Mouse (Mus musculus) Patski (cell line): ENCODE results near the gene Slco1a6. TPM values are rescaled to one million over a fixed set of nuclear protein-coding genes. Genes with fewer than 3 reads are reported as not detected.
"Not testable (repeated sequence)": the region's sequence is repeated elsewhere in the genome, so short reads cannot be mapped to it uniquely, and the experiment has no call there.

Experiments used
- ATAC-seq: fragments of 100-300 bp; one replicate; pipeline ENCODE4 v1.8.0; 2021
- CTCF ChIA-PET: fragments of 350-600 bp; sonication (Branson Sonifier 250); formaldehyde crosslinking; loops from one replicate; lab custom pipeline; 2022; ENCODE audit warnings: inconsistent platforms; lab: Charles Lee
- POLR2A ChIA-PET: fragments of 350-600 bp; sonication (Branson Sonifier 250); formaldehyde crosslinking; loops from one replicate; lab custom pipeline; 2022; ENCODE audit warnings: antibody characterized with exemption, inconsistent platforms; lab: Charles Lee
- DNase-seq: peaks from one replicate; pipeline ENCODE4 v3.0.0-alpha.2; 2011; ENCODE audit warnings: low read depth, low spot score
- H3K27me3 ChIP-seq: fragments of 371-371 bp; one replicate; pipeline ENCODE4 v1.5.1; 2021
- CTCF ChIP-seq: fragments of 100-300 bp; IDR thresholded peaks from one replicate; pipeline ENCODE4 v1.5.1; 2021
- in situ Hi-C: fragments of 300-500 bp; cut with MboI; formaldehyde crosslinking; loops from 3 replicates; pipeline ENCODE4 v1.11.1; 2018; ENCODE audit warnings: low pct_unique_long_range_greater_than_20kb, mixed read lengths
- polyA plus RNA-seq: library from polyadenylated mRNA; unstranded; gene quantifications from one replicate; pipeline ENCODE4 v1.2.3, GENCODE M21; 2021

Slco1a6 gene
- polyA plus RNA-seq, 1 experiment from 2014 or later = 25.1 TPM

- ATAC-seq (no peak), DNase-seq (no peak)
- in situ Hi-C loops = loop anchor here (25.0 kb wide), 1 partner anchor 699 kb away; no protein-coding TSS in a partner anchor
- ChIA-PET CTCF (interaction anchor here (0.8 kb wide), 1 partner anchor 144 kb away, joined by 3 read pairs; no protein-coding TSS in a partner anchor), POLR2A (no interaction called here)
- TF ChIP-seq CTCF = no peak
- no peaks in the 10 kb centered on the region for H3K27me3 ChIP-seq
These were observed 22.4 kb downstream of the Slco1a6 start for GRCm38 (mm10) chr6:142185868-142186415.

GRCm38 (mm10) chr6:142163406-142163805 is 44.9 kb downstream of the Slco1a6 start:
- CTCF ChIA-PET = no interaction called here
- in situ Hi-C loops = loop anchor here (10.0 kb wide), 1 partner anchor 119 kb away; no protein-coding TSS in a partner anchor

GRCm38 (mm10) chr6:142161171-142161570 is 47.1 kb downstream of the Slco1a6 start:
- no peak for ATAC-seq
- in situ Hi-C loops = loop anchor here (10.0 kb wide), 1 partner anchor 116 kb away; no protein-coding TSS in a partner anchor
- POLR2A ChIA-PET = no interaction called here
- H3K27me3 ChIP-seq = no peaks in the 10 kb centered on the region
- CTCF ChIA-PET = no interaction called here
- no peak for TF ChIP-seq CTCF
- DNase-seq = no peak

More at GRCm38 (mm10) chr6:142163406-142163805, 44.9 kb downstream of the Slco1a6 start:
- POLR2A ChIA-PET = no interaction called here
- no peaks in the 10 kb centered on the region for H3K27me3 ChIP-seq
- TF ChIP-seq CTCF = no peak
- DNase-seq (no peak), ATAC-seq (no peak)

- DNase-seq, CTCF ChIA-PET: not testable (repeated sequence)
These were observed 54.2 kb downstream of the Slco1a6 start for GRCm38 (mm10) chr6:142154081-142154480.

GRCm38 (mm10) chr6:142148371-142148770 is 60.0 kb downstream of the Slco1a6 start:
- DNase-seq (no peak), ATAC-seq (no peak)
- ChIA-PET POLR2A (no interaction called here), CTCF (no interaction called here)
- TF ChIP-seq CTCF = no peak
- no peaks in the 10 kb centered on the region for H3K27me3 ChIP-seq
- in situ Hi-C loops = no loop called here

More at GRCm38 (mm10) chr6:142154081-142154480, 54.2 kb downstream of the Slco1a6 start:
- in situ Hi-C loops, H3K27me3 ChIP-seq, ATAC-seq, POLR2A ChIA-PET: not testable (repeated sequence)

GRCm38 (mm10) chr6:142111667-142112305 is 96.5 kb downstream of the Slco1a6 start:
- in situ Hi-C loops = no loop called here
- DNase-seq = no peak
- no peaks in the 10 kb centered on the region for H3K27me3 ChIP-seq
- no peak for ATAC-seq
- ChIA-PET CTCF (no interaction called here), POLR2A (no interaction called here)
- no peak for TF ChIP-seq CTCF

- POLR2A ChIA-PET = no interaction called here
- no peak for DNase-seq
- no peak for TF ChIP-seq CTCF
- in situ Hi-C loops = no loop called here
- ATAC-seq = no peak
- no peaks in the 10 kb centered on the region for H3K27me3 ChIP-seq
- CTCF ChIA-PET = no interaction called here
These were observed 117.2 kb downstream of the Slco1a6 start for GRCm38 (mm10) chr6:142091126-142091525.

GRCm38 (mm10) chr6:142058281-142058680 is 150.0 kb downstream of the Slco1a6 start:
- in situ Hi-C loops, DNase-seq, ATAC-seq, H3K27me3 ChIP-seq, POLR2A ChIA-PET: not testable (repeated sequence)
- CTCF ChIA-PET = interaction anchor here (1.0 kb wide), 1 partner anchor 14 kb away, joined by 3 read pairs; no protein-coding TSS in a partner anchor

GRCm38 (mm10) chr6:142047689-142048088 is 160.6 kb downstream of the Slco1a6 start:
- H3K27me3 ChIP-seq = no peaks in the 10 kb centered on the region
- DNase-seq = no peak
- in situ Hi-C loops = loop anchor here (10.0 to 25.0 kb wide), 6 partner anchors 117 to 1335 kb away; partner anchors contain the start of gene Pyroxd1
- no peak for ATAC-seq
- ChIA-PET CTCF (interaction anchor here (1.0 to 1.6 kb wide), 2 partner anchors 9 to 278 kb away, joined by 3 read pairs; no protein-coding TSS in a partner anchor), POLR2A (interaction anchor here (0.8 kb wide), 1 partner anchor 8 kb away, joined by 3 read pairs; no protein-coding TSS in a partner anchor)
- no peak for TF ChIP-seq CTCF

GRCm38 (mm10) chr6:142045746-142046145 is 162.6 kb downstream of the Slco1a6 start:
- ChIA-PET POLR2A (no interaction called here), CTCF (no interaction called here)
- ATAC-seq (no peak), DNase-seq (no peak)
- H3K27me3 ChIP-seq = no peaks in the 10 kb centered on the region
- TF ChIP-seq CTCF = no peak
- in situ Hi-C loops = loop anchor here (10.0 to 25.0 kb wide), 6 partner anchors 119 to 1333 kb away; partner anchors contain the start of gene Pyroxd1

GRCm38 (mm10) chr6:142041896-142042295 is 166.4 kb downstream of the Slco1a6 start:
- no peak for TF ChIP-seq CTCF
- ATAC-seq (peak; percentile 59), DNase-seq (peak; percentile 39)
- H3K27me3 ChIP-seq = no peaks in the 10 kb centered on the region
- CTCF ChIA-PET = interaction anchor here (1.0 to 2.5 kb wide), 4 partner anchors 10 to 301 kb away, joined by 3 to 7 read pairs (median 4); no protein-coding TSS in a partner anchor
- in situ Hi-C loops = loop anchor here (10.0 to 25.0 kb wide), 6 partner anchors 123 to 1330 kb away; partner anchors contain the start of gene Pyroxd1
- POLR2A ChIA-PET = no interaction called here
